Mouse (Mus musculus) erythroblast, embryonic 14.5 days (primary cell): ENCODE data around the gene Prpsap1.

ENCODE experiments used
- GATA1 ChIP-seq: IDR thresholded peaks from 2 replicates; pipeline ENCODE4 v1.6.1; 2012; ENCODE audit warnings: low read length, inconsistent platforms, mixed read lengths
- TAL1 ChIP-seq: IDR thresholded peaks from 3 replicates; pipeline ENCODE4 v1.6.1; 2012; ENCODE audit warnings: low read length, inconsistent platforms, mixed read lengths

DNA sequence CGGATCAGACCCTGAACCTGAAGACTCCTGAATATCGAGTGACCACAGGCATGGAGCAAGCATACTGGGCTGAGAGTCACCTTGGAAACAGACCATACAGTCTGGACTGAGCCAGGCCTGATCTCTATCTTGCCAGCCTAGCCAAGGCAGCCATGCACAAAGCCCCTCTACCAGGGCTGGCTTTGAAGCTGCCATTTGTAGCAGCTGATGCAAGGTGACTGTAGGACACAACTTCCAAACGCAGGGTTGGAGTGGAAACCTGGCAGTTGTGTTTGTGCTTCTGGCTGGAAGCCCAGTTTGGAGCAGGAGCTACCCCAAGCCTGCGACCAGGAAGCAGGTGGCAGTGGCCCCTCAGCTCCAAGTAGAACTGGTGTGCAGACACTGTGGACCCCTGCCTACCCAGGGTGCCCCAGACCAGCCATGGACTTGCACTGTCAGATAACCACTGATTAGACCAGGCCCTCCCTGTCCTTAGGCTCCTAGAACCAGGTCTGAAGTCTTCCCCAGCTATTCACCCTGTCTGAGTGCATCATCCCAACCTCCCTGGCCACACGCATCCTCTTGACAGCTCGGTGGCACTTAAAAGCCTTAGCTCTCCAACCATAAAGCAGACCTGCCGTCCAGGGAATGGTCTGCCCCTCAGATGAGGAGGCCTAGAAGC lies 53.5 kb downstream of the Prpsap1 start:
- TF ChIP-seq GATA1 (no peak), TAL1 (no peak)
